Mouse (Mus musculus) hindbrain, embryonic 10.5 days (tissue): ENCODE results near the gene Rfk. TPM values are rescaled to one million over a fixed set of nuclear protein-coding genes. Genes with fewer than 3 reads are reported as not detected.

Experiments used
- DNase-seq: peaks from one replicate; pipeline ENCODE4 v3.0.0-alpha.2; 2017; ENCODE audit warnings: low spot score
- H3K27ac ChIP-seq: fragments of 300-500 bp; sonication (generic); 2 replicates; pipeline ENCODE4 v1.5.1; 2016; ENCODE audit warnings: mild to moderate bottlenecking, moderate library complexity
- H3K27me3 ChIP-seq: fragments of 300-500 bp; sonication (generic); 2 replicates; pipeline ENCODE4 v1.6.1; 2016; ENCODE audit warnings: mild to moderate bottlenecking; ENCODE audit not compliant: poor library complexity, insufficient read depth, severe bottlenecking
- H3K36me3 ChIP-seq: fragments of 300-500 bp; sonication (generic); 2 replicates; pipeline ENCODE4 v1.6.1; 2016; ENCODE audit warnings: mild to moderate bottlenecking, moderate library complexity
- H3K4me1 ChIP-seq: fragments of 300-500 bp; sonication (generic); replicated peaks from 2 replicates; pipeline ENCODE4 v1.6.1; 2016; ENCODE audit warnings: mild to moderate bottlenecking
- H3K4me3 ChIP-seq: fragments of 300-500 bp; sonication (generic); 2 replicates; pipeline ENCODE4 v1.5.1; 2016; ENCODE audit warnings: mild to moderate bottlenecking, moderate library complexity
- H3K9me3 ChIP-seq: fragments of 300-500 bp; sonication (generic); 2 replicates; pipeline ENCODE4 v1.6.1; 2016; ENCODE audit warnings: mild to moderate bottlenecking, moderate library complexity
- WGBS: fragments of 180-500 bp; shearing (Covaris S2); methylation state at CpG from one replicate; pipeline ENCODE4 v1.1.7; 2016; 5-methylcytosine and 5-hydroxymethylcytosine counted together
- polyA plus RNA-seq: library from polyadenylated mRNA; unstranded; fragments of >200 nt; fragmentation: Nextera tagmentation; extraction: Ambion mirVana; gene quantifications from 2 replicates; pipeline ENCODE4 v1.2.1, GENCODE M21; 2016

The Rfk gene
- polyA plus RNA-seq, 1 experiment from 2014 or later = 71.0 TPM

DNA sequence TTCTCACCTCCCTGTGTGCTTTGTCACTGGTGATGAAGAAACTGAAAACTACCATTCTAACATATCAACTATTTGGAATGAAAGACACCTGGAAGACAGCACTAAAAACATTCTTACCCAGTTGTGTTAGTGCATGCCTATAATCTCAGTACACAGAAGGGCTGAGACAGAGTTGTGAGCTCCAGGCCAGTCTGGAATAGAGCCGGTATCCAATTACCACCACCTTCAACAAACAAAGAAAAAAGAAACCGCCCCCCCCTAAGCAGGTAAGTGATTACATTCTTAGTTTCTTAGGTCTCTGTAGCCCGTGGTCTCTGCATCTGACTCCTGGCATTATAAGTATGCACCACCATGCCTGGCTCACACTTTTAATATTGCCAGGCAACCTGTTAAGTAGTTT is 977 bp upstream of the Rfk start:
- H3K36me3 ChIP-seq = peaks cover 12% of the 10 kb centered on the region; the same call in 1 of the 2 replicates
- no peak overlapping the region for H3K4me3 ChIP-seq
- DNase-seq = no peak
- peaks cover 9% of the 10 kb centered on the region for H3K4me1 ChIP-seq
- peaks cover 21% of the 10 kb centered on the region for H3K27me3 ChIP-seq
- H3K9me3 ChIP-seq = no peaks in the 10 kb centered on the region
- H3K27ac ChIP-seq = no peak overlapping the region
- 16% methylated on average over 3 of the region's 3 CpGs for WGBS

- no peak for DNase-seq
- H3K4me1 ChIP-seq = peaks cover 9% of the 10 kb centered on the region
- H3K36me3 ChIP-seq = peaks cover 41% of the 10 kb centered on the region
- H3K9me3 ChIP-seq = no peaks in the 10 kb centered on the region
- H3K27ac ChIP-seq = no peak overlapping the region
- H3K4me3 ChIP-seq = no peak overlapping the region
- peaks cover 18% of the 10 kb centered on the region for H3K27me3 ChIP-seq
- WGBS = 88% methylated on average over 4 of the region's 4 CpGs
These were observed 3.0 kb downstream of the Rfk start for GRCm38 (mm10) chr19:17396802-17397201.

DNA sequence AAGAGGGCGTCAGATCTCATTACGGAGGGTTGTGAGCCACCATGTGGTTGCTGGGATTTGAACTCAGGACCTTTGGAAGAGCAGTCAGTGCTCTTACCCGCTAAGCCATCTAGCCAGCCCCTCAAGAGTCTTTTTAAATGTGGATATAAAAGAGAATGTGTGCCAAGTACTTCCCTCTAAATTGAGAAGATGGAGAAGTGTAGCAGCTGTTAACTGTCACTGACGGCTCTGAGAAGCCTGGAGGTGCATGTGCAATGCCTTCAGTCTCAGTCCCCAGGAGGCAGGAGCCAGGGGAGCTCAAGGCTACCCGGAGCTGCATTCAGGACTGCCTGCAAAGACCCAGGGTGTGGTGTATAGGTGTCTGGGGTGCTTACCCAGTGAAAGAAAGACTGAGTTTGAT is 4.1 kb downstream of the Rfk start:
- Histone ChIP-seq H3K4me1 (peaks cover 9% of the 10 kb centered on the region), H3K27me3 (peaks cover 7% of the 10 kb centered on the region), H3K36me3 (peaks cover 41% of the 10 kb centered on the region), H3K9me3 (no peaks in the 10 kb centered on the region), H3K4me3 (no peak overlapping the region), H3K27ac (no peak overlapping the region)
- 79% methylated on average over 5 of the region's 5 CpGs for WGBS
- DNase-seq = no peak

- 92% methylated on average over 4 of the region's 4 CpGs for WGBS
- H3K4me1 ChIP-seq = peaks cover 5% of the 10 kb centered on the region
- no peak overlapping the region for H3K27ac ChIP-seq
- peaks cover 41% of the 10 kb centered on the region for H3K36me3 ChIP-seq
- no peaks in the 10 kb centered on the region for H3K9me3 ChIP-seq
- H3K4me3 ChIP-seq = no peak overlapping the region
- DNase-seq = no peak
- H3K27me3 ChIP-seq = no peaks in the 10 kb centered on the region
These were observed 6.1 kb downstream of the Rfk start for GRCm38 (mm10) chr19:17399965-17400364.

DNA sequence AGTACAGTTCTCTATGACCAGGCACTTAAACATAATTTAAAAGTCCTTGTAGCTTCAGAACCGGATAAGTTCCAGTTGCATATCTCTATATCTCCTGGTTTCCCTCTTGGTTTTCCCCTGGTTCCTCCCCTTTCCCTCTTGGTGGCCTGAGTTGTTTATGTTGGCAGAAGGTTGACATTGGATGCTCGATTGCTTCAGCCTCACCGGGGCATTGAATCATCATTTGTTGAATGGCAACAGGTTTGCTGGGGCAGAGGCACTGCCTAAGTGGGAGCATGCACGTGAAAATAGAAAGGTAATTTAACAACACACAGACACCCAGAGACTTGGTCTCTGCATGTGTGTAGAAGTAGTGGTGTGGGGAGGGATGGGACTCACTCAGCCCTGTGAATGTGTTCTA is 6.7 kb downstream of the Rfk start:
- no peaks in the 10 kb centered on the region for H3K27me3 ChIP-seq
- no peak overlapping the region for H3K27ac ChIP-seq
- H3K4me1 ChIP-seq = no peaks in the 10 kb centered on the region
- peaks cover 41% of the 10 kb centered on the region for H3K36me3 ChIP-seq
- H3K9me3 ChIP-seq = no peaks in the 10 kb centered on the region
- WGBS = 90% methylated on average over 4 of the region's 4 CpGs
- no peak overlapping the region for H3K4me3 ChIP-seq
- DNase-seq = no peak

DNA sequence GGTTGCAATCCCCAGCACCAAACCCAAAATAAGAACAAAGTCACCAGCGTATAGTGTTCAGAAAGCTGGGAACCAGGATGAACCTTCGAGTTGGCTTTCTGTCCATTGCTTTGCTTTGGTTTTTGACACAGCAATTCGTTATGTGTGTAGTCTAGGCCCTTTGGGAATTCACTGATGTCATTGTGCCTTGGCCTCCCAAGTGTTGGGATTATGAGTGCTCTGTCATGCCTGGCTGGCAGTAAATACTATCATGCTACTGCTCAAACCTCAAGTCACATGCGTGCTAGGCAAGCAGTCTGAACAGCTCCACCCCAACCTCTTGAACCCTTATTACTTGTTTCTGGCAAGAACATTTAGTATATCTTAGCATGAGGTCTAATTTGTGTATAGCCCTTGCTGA is 9.3 kb downstream of the Rfk start:
- DNase-seq = no peak
- Histone ChIP-seq H3K4me3 (no peak overlapping the region), H3K36me3 (peaks cover 26% of the 10 kb centered on the region), H3K4me1 (no peaks in the 10 kb centered on the region), H3K27ac (no peak overlapping the region), H3K9me3 (peaks cover 10% of the 10 kb centered on the region; the same call in 1 of the 2 replicates), H3K27me3 (no peaks in the 10 kb centered on the region)
- WGBS = 85% methylated on average over 4 of the region's 4 CpGs

GRCm38 (mm10) chr19:17406823-17407222 is 13.0 kb downstream of the Rfk start:
- 91% methylated on average over 5 of the region's 5 CpGs for WGBS
- H3K4me1 ChIP-seq = no peaks in the 10 kb centered on the region
- no peak overlapping the region for H3K27ac ChIP-seq
- no peak overlapping the region for H3K4me3 ChIP-seq
- no peaks in the 10 kb centered on the region for H3K27me3 ChIP-seq
- no peaks in the 10 kb centered on the region for H3K36me3 ChIP-seq
- H3K9me3 ChIP-seq = peaks cover 10% of the 10 kb centered on the region; the same call in 1 of the 2 replicates
- no peak for DNase-seq

DNA sequence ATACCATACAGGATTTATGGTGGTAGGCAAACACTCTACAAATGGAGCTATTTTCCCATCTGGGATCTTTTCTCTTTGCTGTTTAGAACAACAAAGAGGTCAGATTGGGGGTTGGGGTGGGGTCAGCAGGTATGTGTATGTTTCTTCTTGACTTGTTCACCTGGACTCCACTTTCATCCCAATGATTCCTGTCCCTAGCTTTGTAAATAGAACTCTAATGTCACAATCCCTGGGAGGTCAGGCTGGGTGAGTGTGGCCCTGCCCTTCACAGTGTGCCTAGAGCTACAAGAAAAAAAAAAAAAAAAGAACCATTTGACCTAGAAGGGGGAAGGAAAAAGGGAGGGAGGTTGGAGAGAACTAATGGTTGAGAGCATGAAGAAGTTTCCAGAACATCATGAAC is 14.7 kb downstream of the Rfk start:
- H3K4me3 ChIP-seq = no peak overlapping the region
- H3K36me3 ChIP-seq = no peaks in the 10 kb centered on the region
- H3K27ac ChIP-seq = no peak overlapping the region
- DNase-seq = no peak
- H3K27me3 ChIP-seq = no peaks in the 10 kb centered on the region
- H3K9me3 ChIP-seq = peaks cover 10% of the 10 kb centered on the region; the same call in 1 of the 2 replicates
- no peaks in the 10 kb centered on the region for H3K4me1 ChIP-seq

- DNase-seq = no peak
- Histone ChIP-seq H3K27me3 (no peaks in the 10 kb centered on the region), H3K4me3 (no peak overlapping the region), H3K27ac (no peak overlapping the region), H3K4me1 (no peaks in the 10 kb centered on the region), H3K36me3 (no peaks in the 10 kb centered on the region), H3K9me3 (peaks cover 10% of the 10 kb centered on the region; the same call in 1 of the 2 replicates)
- 68% methylated on average over 3 of the region's 3 CpGs for WGBS
These were observed 15.5 kb downstream of the Rfk start for GRCm38 (mm10) chr19:17409351-17409750.

DNA sequence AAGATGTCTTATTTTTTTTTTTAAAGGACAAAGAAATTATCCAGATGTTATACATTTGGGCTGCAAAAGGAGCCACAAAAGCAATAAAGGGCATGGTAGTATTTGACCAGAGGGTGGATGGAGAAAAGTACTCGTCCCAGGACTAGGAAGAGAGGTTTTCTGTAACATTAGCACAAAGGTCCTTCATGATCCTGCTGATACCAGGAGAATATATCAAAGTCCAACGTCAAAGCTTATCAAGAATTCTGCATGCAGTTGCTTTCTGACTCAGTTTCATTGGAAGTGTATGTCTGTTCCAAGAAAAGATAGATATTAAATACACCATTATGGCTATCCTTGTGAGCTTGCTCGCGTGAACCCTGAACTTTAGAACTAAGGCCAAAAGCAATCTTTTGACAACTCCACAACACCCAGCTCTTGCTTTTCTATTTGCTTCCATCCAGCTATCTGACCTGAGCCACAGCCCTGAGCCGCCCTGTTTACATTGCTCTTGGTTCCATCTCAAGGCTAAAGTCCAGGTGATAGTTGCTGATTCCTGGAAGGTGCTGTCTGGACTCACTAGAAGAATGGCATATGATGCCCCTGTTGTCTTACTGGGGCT is 16.7 kb downstream of the Rfk start:
- no peak for DNase-seq
- peaks cover 10% of the 10 kb centered on the region; the same call in 1 of the 2 replicates for H3K9me3 ChIP-seq
- H3K36me3 ChIP-seq = no peaks in the 10 kb centered on the region
- H3K27ac ChIP-seq = no peak overlapping the region
- H3K27me3 ChIP-seq = no peaks in the 10 kb centered on the region
- H3K4me1 ChIP-seq = no peaks in the 10 kb centered on the region
- H3K4me3 ChIP-seq = no peak overlapping the region
- WGBS = 90% methylated on average over 5 of the region's 5 CpGs

GRCm38 (mm10) chr19:17412915-17413459 is 19.1 kb downstream of the Rfk start:
- no peaks in the 10 kb centered on the region for H3K9me3 ChIP-seq
- no peak overlapping the region for H3K27ac ChIP-seq
- no peaks in the 10 kb centered on the region for H3K27me3 ChIP-seq
- DNase-seq = no peak
- no peak overlapping the region for H3K4me3 ChIP-seq
- H3K4me1 ChIP-seq = no peaks in the 10 kb centered on the region
- H3K36me3 ChIP-seq = no peaks in the 10 kb centered on the region
- 60% methylated on average over 4 of the region's 4 CpGs for WGBS

DNA sequence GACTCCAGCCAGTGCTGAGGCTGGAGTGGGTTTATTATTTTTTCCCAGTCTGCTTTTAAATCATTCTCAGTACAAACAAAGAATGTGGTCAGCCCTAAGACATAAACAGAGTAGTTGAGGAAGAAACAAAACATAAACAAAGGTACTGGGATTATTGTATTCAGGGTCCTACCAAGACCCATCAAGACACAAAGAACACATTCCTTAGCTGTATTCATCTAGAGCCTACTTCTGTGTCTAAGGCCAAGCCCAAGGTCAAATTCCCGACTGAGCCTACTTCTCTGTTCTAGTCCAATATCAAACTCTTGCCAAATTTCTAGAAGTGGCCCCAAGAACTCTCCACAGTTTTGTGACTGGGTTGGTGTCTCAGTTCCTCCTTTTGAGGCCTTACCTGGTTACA is 24.0 kb downstream of the Rfk start:
- no peak overlapping the region for H3K4me3 ChIP-seq
- no peaks in the 10 kb centered on the region for H3K36me3 ChIP-seq
- WGBS = 78% methylated on average over 1 of the region's 1 CpGs
- no peak for DNase-seq
- H3K27ac ChIP-seq = no peak overlapping the region
- no peaks in the 10 kb centered on the region for H3K9me3 ChIP-seq
- H3K4me1 ChIP-seq = no peaks in the 10 kb centered on the region
- no peaks in the 10 kb centered on the region for H3K27me3 ChIP-seq

GRCm38 (mm10) chr19:17423306-17423705 is 29.5 kb downstream of the Rfk start:
- 88% methylated on average over 3 of the region's 3 CpGs for WGBS
- Histone ChIP-seq H3K4me3 (no peak overlapping the region), H3K9me3 (no peaks in the 10 kb centered on the region)

More at GRCm38 (mm10) chr19:17423306-17423705, 29.5 kb downstream of the Rfk start:
- Histone ChIP-seq H3K27ac (no peak overlapping the region), H3K4me1 (no peaks in the 10 kb centered on the region), H3K36me3 (no peaks in the 10 kb centered on the region), H3K27me3 (no peaks in the 10 kb centered on the region)
- DNase-seq = no peak
